Mouse (Mus musculus) heart, adult 11 months (tissue): ENCODE data around the gene Ptcd3.
"Not testable (repeated sequence)": the region's sequence is repeated elsewhere in the genome, so short reads cannot be mapped to it uniquely, and the experiment has no call there.

Source experiments
- DNase-seq: peaks from one replicate; pipeline ENCODE4 v3.0.0; 2022

Ptcd3 gene

GRCm38 (mm10) chr6:71868809-71869208 is 39.7 kb downstream of the Ptcd3 start:
- DNase-seq, result no peak

GRCm38 (mm10) chr6:71867751-71868150 is 40.8 kb downstream of the Ptcd3 start:
- DNase-seq, result no peak

- not testable (repeated sequence) for DNase-seq
Observed at GRCm38 (mm10) chr6:71846906-71847305, 61.6 kb downstream of the Ptcd3 start.

- no peak for DNase-seq
Observed at GRCm38 (mm10) chr6:71840597-71841290, 67.8 kb downstream of the Ptcd3 start.

- no peak for DNase-seq
Observed at GRCm38 (mm10) chr6:71839815-71840214, 68.7 kb downstream of the Ptcd3 start.

GRCm38 (mm10) chr6:71836811-71837210 is 71.7 kb downstream of the Ptcd3 start:
- peak; percentile 57 for DNase-seq

GRCm38 (mm10) chr6:71831581-71831960 is 77.0 kb downstream of the Ptcd3 start:
- peak; percentile 100 for DNase-seq

GRCm38 (mm10) chr6:71830690-71831580 is 77.6 kb downstream of the Ptcd3 start, which contains the start of gene Immt:
Immt (plus strand) TSS chr6:71831331.
- DNase-seq, result peak; percentile 100
